Mouse (Mus musculus) cerebellum, adult 2 months (tissue): ENCODE measurements at regions not wholly inside any gene's neighbourhood (a gene's known extent, or its start where the extent isn't known, plus 50 kb on each side); places are given as distances from the start of the nearest gene placed in this dataset.

ENCODE experiments used
- DNase-seq, 2 experiments: peaks; one replicate each; pipeline ENCODE4 v3.0.0; 2021
- H3K27ac ChIP-seq: fragments of 200-500 bp; 2 replicates; pipeline ENCODE4 v1.5.1; 2012; ENCODE audit warnings: low read length, control low read depth, inconsistent platforms; ENCODE audit not compliant: insufficient read depth
- H3K27me3 ChIP-seq: fragments of 200-500 bp; 2 replicates; pipeline ENCODE4 v1.6.1; 2012; ENCODE audit warnings: inconsistent platforms, mild to moderate bottlenecking, low read length, moderate library complexity; ENCODE audit not compliant: control insufficient read depth, insufficient read depth
- H3K4me1 ChIP-seq: fragments of 200-500 bp; 2 replicates; pipeline ENCODE4 v1.6.1; 2011; ENCODE audit warnings: low read length; ENCODE audit not compliant: control insufficient read depth, insufficient read depth
- H3K4me3 ChIP-seq: fragments of 200-500 bp; replicated peaks from 2 replicates; pipeline ENCODE3; 2011; ENCODE audit warnings: mild to moderate bottlenecking, low read depth, low read length, control low read depth; ENCODE audit not compliant: insufficient read depth
- CTCF ChIP-seq: fragments of 200-500 bp; IDR thresholded peaks from 2 replicates; pipeline ENCODE4 v1.5.1; 2011; ENCODE audit warnings: low read depth, mild to moderate bottlenecking, control low read depth, low read length, moderate library complexity, borderline replicate concordance; ENCODE audit not compliant: insufficient read depth
- POLR2A ChIP-seq: fragments of 200-500 bp; IDR thresholded peaks from 2 replicates; pipeline ENCODE4 v1.6.1; 2011; ENCODE audit warnings: low read length, control low read depth, borderline replicate concordance; ENCODE audit not compliant: insufficient read depth
- WGBS: fragments of 180-500 bp; shearing (Covaris S2); methylation state at CpG from one replicate; pipeline ENCODE4 v1.1.7; 2018; 5-methylcytosine and 5-hydroxymethylcytosine counted together

DNA sequence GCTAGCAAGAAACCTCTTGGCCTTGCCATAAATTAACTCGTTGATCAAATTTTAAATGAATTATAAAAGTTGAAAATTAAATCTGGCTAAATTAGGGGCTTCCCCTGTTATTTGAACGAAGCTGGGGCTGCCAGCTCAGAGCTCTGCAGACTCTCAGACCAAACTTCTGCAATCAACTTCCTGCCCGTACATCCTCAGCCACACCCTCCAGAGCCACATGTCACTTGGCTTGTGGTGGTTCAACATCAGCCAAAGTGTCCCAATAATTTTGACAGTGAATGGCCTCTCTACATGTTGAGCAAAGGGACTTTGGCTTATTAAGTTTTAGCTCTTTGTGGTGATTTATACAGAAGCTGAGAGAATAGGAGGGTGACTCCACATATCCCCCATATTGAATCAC lies 242.8 kb upstream of the Irx3 start:
- WGBS, result 80% methylated on average over 3 of the region's 3 CpGs
- H3K27me3 ChIP-seq, result no peaks in the 10 kb centered on the region
- TF ChIP-seq CTCF (no peak), POLR2A (no peak)
- no peaks in the 10 kb centered on the region for H3K4me1 ChIP-seq
- H3K27ac ChIP-seq, result no peak overlapping the region
- no peak for DNase-seq
- no peak overlapping the region for H3K4me3 ChIP-seq

- no peak for DNase-seq
- H3K4me3 ChIP-seq, result no peak overlapping the region
- no peak for TF ChIP-seq POLR2A
- TF ChIP-seq CTCF, result no peak
- no peak overlapping the region for H3K27ac ChIP-seq
- H3K27me3 ChIP-seq, result no peaks in the 10 kb centered on the region
- no peaks in the 10 kb centered on the region for H3K4me1 ChIP-seq
- 24% methylated on average over 6 of the region's 6 CpGs for WGBS
Observed at GRCm38 (mm10) chr8:92042951-92043350, 241.1 kb upstream of the Irx3 start.

- Histone ChIP-seq H3K4me1 (no peaks in the 10 kb centered on the region), H3K4me3 (no peak overlapping the region), H3K27ac (no peak overlapping the region), H3K27me3 (no peaks in the 10 kb centered on the region; the same call in 1 of the 2 replicates)
- DNase-seq, result no peak
- WGBS, result 11% methylated on average over 9 of the region's 9 CpGs
- TF ChIP-seq CTCF (no peak), POLR2A (no peak)
Observed at GRCm38 (mm10) chr8:92029954-92030353, 228.1 kb upstream of the Irx3 start.

- TF ChIP-seq CTCF (no peak), POLR2A (no peak)
- Histone ChIP-seq H3K4me3 (no peak overlapping the region), H3K27ac (no peak overlapping the region), H3K4me1 (no peaks in the 10 kb centered on the region), H3K27me3 (no peaks in the 10 kb centered on the region; the same call in 1 of the 2 replicates)
- no peak for DNase-seq
- WGBS, result 29% methylated on average over 6 of the region's 6 CpGs
Observed at GRCm38 (mm10) chr8:92029516-92029915, 227.6 kb upstream of the Irx3 start.

DNA sequence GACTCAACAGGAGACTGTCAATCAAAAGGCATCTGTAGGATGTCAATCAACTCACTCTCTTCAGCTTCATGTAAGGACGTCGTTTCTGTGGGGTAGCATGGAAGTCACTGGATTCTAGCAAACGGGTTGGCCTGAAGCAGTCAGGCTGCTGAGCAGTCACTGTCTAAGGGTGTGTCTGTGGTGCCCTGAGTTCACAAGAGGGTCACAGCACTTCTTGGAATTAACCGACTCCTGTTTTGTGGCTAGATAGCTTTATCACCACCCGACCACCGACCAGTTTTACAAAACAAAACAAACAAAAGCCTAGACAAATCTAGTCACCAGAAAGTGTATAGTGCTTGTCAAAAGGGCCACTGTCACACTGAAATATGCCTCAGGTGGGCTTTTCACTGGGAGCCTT lies 226.4 kb upstream of the Irx3 start:
- TF ChIP-seq POLR2A, result no peak
- TF ChIP-seq CTCF, result no peak
- WGBS, result 40% methylated on average over 6 of the region's 6 CpGs
- no peaks in the 10 kb centered on the region; the same call in 1 of the 2 replicates for H3K27me3 ChIP-seq
- no peak for DNase-seq
- no peaks in the 10 kb centered on the region for H3K4me1 ChIP-seq
- no peak overlapping the region for H3K27ac ChIP-seq
- H3K4me3 ChIP-seq, result no peak overlapping the region

DNA sequence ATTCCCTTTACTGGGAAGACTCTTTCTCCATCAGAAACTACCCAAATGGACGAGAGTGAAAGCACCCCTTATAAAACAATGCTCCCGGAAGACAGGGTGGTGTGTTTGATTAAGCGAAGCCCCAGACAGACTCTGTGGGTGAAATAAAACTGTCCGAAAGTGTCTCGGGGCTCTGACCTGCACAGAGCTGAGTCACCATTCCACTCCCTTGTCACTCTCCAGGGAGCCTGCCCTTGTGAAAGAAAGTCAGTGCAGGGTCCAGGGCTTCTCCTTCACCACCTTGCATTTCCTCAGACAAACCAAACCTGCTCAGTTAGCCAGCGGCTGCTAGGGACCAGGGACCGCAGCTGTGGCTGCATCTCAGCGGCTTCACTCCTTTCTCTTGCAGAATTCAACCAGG lies 222.3 kb upstream of the Irx3 start:
- Histone ChIP-seq H3K27me3 (no peaks in the 10 kb centered on the region; the same call in 1 of the 2 replicates), H3K27ac (no peak overlapping the region), H3K4me3 (no peak overlapping the region), H3K4me1 (no peaks in the 10 kb centered on the region)
- no peak for TF ChIP-seq POLR2A
- no peak for TF ChIP-seq CTCF
- DNase-seq, result no peak
- 31% methylated on average over 8 of the region's 8 CpGs for whole genome bisulfite sequencing

DNA sequence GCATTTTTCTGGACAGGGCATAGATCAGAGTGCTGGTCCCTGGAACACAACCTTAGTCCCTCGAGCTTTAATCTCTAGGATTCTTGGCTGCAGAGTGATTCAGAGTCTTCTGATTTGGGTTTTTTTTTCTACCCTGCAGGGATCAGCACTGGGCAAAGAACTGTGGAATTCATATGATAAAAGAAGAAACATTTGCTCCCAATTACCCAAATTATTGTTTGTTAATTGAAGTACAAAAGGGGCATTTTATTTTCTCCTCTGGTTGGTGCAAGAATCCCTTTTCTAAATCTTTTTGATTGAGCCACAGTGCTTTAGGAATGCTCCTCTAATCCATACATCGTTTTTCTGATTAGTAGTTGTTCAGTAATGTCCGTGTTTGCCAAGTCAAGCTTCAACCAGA lies 219.7 kb upstream of the Irx3 start:
- TF ChIP-seq POLR2A, result no peak
- TF ChIP-seq CTCF, result no peak
- Histone ChIP-seq H3K4me3 (no peak overlapping the region), H3K27ac (no peak overlapping the region), H3K27me3 (no peaks in the 10 kb centered on the region), H3K4me1 (no peaks in the 10 kb centered on the region)
- WGBS, result 68% methylated on average over 3 of the region's 3 CpGs
- DNase-seq, result no peak

DNA sequence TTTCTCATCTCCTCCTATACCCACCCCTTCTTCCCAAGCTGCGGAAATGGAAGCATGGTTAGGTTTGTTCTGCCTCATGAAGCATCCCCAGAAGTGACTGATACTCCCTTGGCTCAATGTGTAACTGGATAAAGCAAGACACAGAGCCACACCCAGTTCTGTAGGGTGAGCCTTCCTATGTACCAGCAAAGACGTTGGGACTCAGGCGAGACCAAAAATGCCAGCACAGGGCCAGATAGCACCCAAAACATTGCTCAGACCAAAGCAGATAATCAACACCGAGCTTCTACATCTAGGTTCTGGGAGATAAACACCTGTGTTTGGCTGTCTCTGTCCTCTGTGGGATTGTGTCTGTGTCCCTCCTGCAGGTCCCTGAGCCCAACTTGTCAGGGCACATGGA lies 212.8 kb upstream of the Irx3 start:
- no peaks in the 10 kb centered on the region for H3K4me1 ChIP-seq
- DNase-seq, result no peak
- H3K4me3 ChIP-seq, result no peak overlapping the region
- no peak for TF ChIP-seq CTCF
- TF ChIP-seq POLR2A, result no peak
- WGBS, result 96% methylated on average over 4 of the region's 4 CpGs
- H3K27me3 ChIP-seq, result no peaks in the 10 kb centered on the region
- no peak overlapping the region for H3K27ac ChIP-seq

DNA sequence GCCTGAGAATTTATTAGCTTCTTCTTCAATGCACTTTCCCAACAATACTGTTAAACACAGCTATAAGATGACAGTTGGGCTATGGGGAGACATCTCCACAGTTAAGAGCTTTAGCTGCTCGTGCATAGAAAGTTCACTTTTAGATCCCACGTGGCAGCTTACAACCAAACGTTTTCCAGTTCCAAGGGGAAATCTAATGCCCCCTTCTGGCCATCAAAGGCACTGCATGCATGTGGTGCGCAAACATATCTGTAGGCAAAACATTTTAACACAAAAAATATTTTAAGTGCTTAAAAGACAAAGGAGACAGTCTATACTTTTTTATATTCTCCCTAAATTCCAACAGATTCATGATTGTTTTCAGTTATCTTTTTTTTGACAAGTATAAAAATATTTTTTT lies 211.3 kb upstream of the Irx3 start:
- Histone ChIP-seq H3K27me3 (no peaks in the 10 kb centered on the region), H3K27ac (no peak overlapping the region), H3K4me3 (no peak overlapping the region), H3K4me1 (no peaks in the 10 kb centered on the region)
- DNase-seq, result no peak
- no peak for TF ChIP-seq POLR2A
- no peak for TF ChIP-seq CTCF
- 59% methylated on average over 4 of the region's 4 CpGs for WGBS
